8 mouse cellular contexts compared by ENCODE assay signal in the genomic region with DNA sequence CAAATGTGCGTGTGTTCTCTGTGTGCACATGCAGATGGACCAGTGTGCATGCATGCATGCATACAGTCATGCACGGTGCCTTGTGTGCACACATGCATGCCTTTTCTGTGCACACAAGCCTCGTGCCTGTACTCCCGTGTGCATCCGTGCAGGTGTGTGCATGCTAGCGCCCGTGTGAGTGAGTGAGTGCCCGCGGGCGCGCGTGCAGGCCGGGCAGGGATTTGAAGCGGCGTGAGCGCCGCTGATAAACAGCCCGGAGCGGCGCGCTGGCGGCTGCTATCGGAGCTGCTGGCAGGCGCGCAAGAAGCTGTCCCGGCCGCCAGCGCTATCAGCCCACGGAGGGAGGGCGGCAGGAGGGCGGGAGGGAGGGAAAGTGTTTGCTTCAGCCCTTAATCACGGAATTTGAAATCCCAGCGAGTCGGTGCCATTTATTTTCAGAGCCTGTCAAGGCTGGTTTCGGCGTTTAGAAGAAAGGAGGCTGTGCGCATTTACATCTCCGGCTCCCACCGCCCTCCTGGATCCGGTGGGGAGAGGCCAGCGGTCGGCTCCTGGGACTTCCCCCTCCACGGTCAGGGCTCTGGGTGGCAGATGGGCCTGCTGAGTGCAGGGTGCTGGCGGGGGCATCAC.
DNase-seq lines count a peak whose midpoint lies in the region; ATAC-seq and TF ChIP-seq lines count a peak whose summit lies in the region.

No protein-coding gene starts in this region.

- WGBS in embryonic facial prominence, embryonic 15.5 days = under 1% methylated on average over 44 of the region's 44 CpGs
- WGBS in heart, postnatal 0 days = under 1% methylated on average over 44 of the region's 44 CpGs
- 1% methylated on average over 44 of the region's 44 CpGs for WGBS in liver, embryonic 14.5 days (ENCODE audit: insufficient replicate concordance)
- WGBS in neural tube, embryonic 12.5 days = under 1% methylated on average over 44 of the region's 44 CpGs

- TF ChIP-seq EP300 in heart, postnatal 0 days (IDR thresholded peaks at IDR 0.05; ENCODE audit: low read depth) = no peak; the same call in 1 of the 2 replicates
- TF ChIP-seq EP300 in liver, embryonic 14.5 days (IDR thresholded peaks at IDR 0.05; ENCODE audit: low read depth) = no peak

- H3K9me3 ChIP-seq in embryonic facial prominence, embryonic 15.5 days (replicated peaks) = peaks cover 6% of the 10 kb centered on the region; the same call in 1 of the 2 replicates
- H3K9me3 ChIP-seq in heart, postnatal 0 days (replicated peaks; ENCODE audit: control insufficient read depth, low read length) = 0 out of 2 replicates have a peak, but pooled peaks cover 10% of the 10 kb centered on the region
- no peaks in the 10 kb centered on the region for H3K9me3 ChIP-seq in liver, embryonic 14.5 days (ENCODE audit: control insufficient read depth, low read length)
- H3K9me3 ChIP-seq in neural tube, embryonic 12.5 days = peaks cover 11% of the 10 kb centered on the region; the same call in 1 of the 2 replicates

- DNase-seq in B cell, adult 2 months = peak; percentile 31 to 38
- peak; percentile 87 for DNase-seq in heart, postnatal 0 days (ENCODE audit: low spot score)
- DNase-seq in kidney, postnatal 25 days = peak; percentile 67 to 80
- no peak for DNase-seq in liver, embryonic 14.5 days (ENCODE audit: low read depth in 3 of 3, low spot score in 3 of 3)
- peak; percentile 59 for DNase-seq in yolk sac, embryonic 10.5 days (ENCODE audit: low spot score)

- 0 out of 2 replicates have a peak, but pooled peaks have one; percentile 49 for ATAC-seq in embryonic facial prominence, embryonic 15.5 days (ENCODE audit: insufficient number of reproducible peaks, low FRiP score, low TSS enrichment, low read depth)
- peak; percentile 89 for ATAC-seq in heart, postnatal 0 days (ENCODE audit: insufficient read depth, low read depth)
- ATAC-seq in liver, embryonic 14.5 days (ENCODE audit: insufficient read depth) = no peak
- ATAC-seq in neural tube, embryonic 12.5 days (ENCODE audit: low FRiP score, low read depth) = peak; percentile 62

- no peaks in the 10 kb centered on the region for H3K36me3 ChIP-seq in embryonic facial prominence, embryonic 15.5 days
- no peaks in the 10 kb centered on the region for H3K36me3 ChIP-seq in heart, postnatal 0 days (replicated peaks; ENCODE audit: control insufficient read depth, insufficient read depth, low read length)
- H3K36me3 ChIP-seq in liver, embryonic 14.5 days (replicated peaks; ENCODE audit: control insufficient read depth, insufficient read depth, low read depth) = no peaks in the 10 kb centered on the region
- H3K36me3 ChIP-seq in neural tube, embryonic 12.5 days = no peaks in the 10 kb centered on the region; the same call in 1 of the 2 replicates

- H3K4me1 ChIP-seq in bone marrow macrophage, adult 2 months (ENCODE audit: control insufficient read depth, insufficient read depth, low read length) = peaks cover 17% of the 10 kb centered on the region
- H3K4me1 ChIP-seq in embryonic facial prominence, embryonic 15.5 days = peaks cover 22% of the 10 kb centered on the region
- H3K4me1 ChIP-seq in heart, postnatal 0 days (ENCODE audit: control insufficient read depth, insufficient read depth) = peaks cover 19% of the 10 kb centered on the region
- peaks cover 0 to 11% of the 10 kb centered on the region in 2 experiments; a peak in 2 of 4 replicates for H3K4me1 ChIP-seq in liver, embryonic 14.5 days (replicated peaks; ENCODE audit: control insufficient read depth in 2 of 2, insufficient read depth in 2 of 2, low read length in 1 of 2)
- peaks cover 24% of the 10 kb centered on the region for H3K4me1 ChIP-seq in neural tube, embryonic 12.5 days

- H3K27ac ChIP-seq in bone marrow macrophage, adult 2 months (ENCODE audit: insufficient read depth, low read depth, low read length) = no peak overlapping the region
- peak overlapping the region; percentile 78 for H3K27ac ChIP-seq in embryonic facial prominence, embryonic 15.5 days (replicated peaks)
- peak overlapping the region; percentile 97 for H3K27ac ChIP-seq in heart, postnatal 0 days (ENCODE audit: low read depth)
- no peak overlapping the region for H3K27ac ChIP-seq in liver, embryonic 14.5 days
- peak overlapping the region; percentile 87 for H3K27ac ChIP-seq in neural tube, embryonic 12.5 days

- peak overlapping the region; percentile 1; the same call in 1 of the 2 replicates for H3K9ac ChIP-seq in embryonic facial prominence, embryonic 15.5 days
- H3K9ac ChIP-seq in heart, postnatal 0 days (replicated peaks; ENCODE audit: low read depth, low read length) = peak overlapping the region; percentile 55
- H3K9ac ChIP-seq in liver, embryonic 14.5 days (replicated peaks) = no peak overlapping the region
- peak overlapping the region; percentile 67 for H3K9ac ChIP-seq in neural tube, embryonic 12.5 days

- no peaks in the 10 kb centered on the region for H3K27me3 ChIP-seq in embryonic facial prominence, embryonic 15.5 days
- no peaks in the 10 kb centered on the region for H3K27me3 ChIP-seq in heart, postnatal 0 days (ENCODE audit: control insufficient read depth, insufficient read depth, low read length)
- H3K27me3 ChIP-seq in liver, embryonic 14.5 days (ENCODE audit: control insufficient read depth, insufficient read depth, low read length) = peaks cover 5% of the 10 kb centered on the region
- H3K27me3 ChIP-seq in neural tube, embryonic 12.5 days (replicated peaks) = peaks cover 11% of the 10 kb centered on the region; the same call in 1 of the 2 replicates

- TF ChIP-seq POLR2A in bone marrow macrophage, adult 2 months (IDR thresholded peaks at IDR 0.05; ENCODE audit: borderline replicate concordance, low read depth, low read length) = no peak

- H3K4me3 ChIP-seq in bone marrow macrophage, adult 2 months (ENCODE audit: insufficient read depth, low read length) = peak overlapping the region; percentile 38
- peak overlapping the region; percentile 39 for H3K4me3 ChIP-seq in embryonic facial prominence, embryonic 15.5 days (replicated peaks)
- peak overlapping the region; percentile 26 for H3K4me3 ChIP-seq in heart, postnatal 0 days (ENCODE audit: low read depth, low read length)
- no peak overlapping the region for H3K4me3 ChIP-seq in liver, embryonic 14.5 days (ENCODE audit: insufficient read depth in 1 of 2, low read depth in 2 of 2, low read length in 2 of 2)
- H3K4me3 ChIP-seq in neural tube, embryonic 12.5 days = peak overlapping the region; percentile 28

- peak overlapping the region; percentile 76 for H3K4me2 ChIP-seq in embryonic facial prominence, embryonic 15.5 days (replicated peaks)
- H3K4me2 ChIP-seq in heart, postnatal 0 days (ENCODE audit: low read depth, low read length) = peak overlapping the region; percentile 53
- peak overlapping the region; percentile 27; the same call in 1 of the 2 replicates for H3K4me2 ChIP-seq in liver, embryonic 14.5 days (ENCODE audit: low read depth)
- peak overlapping the region; percentile 66 for H3K4me2 ChIP-seq in neural tube, embryonic 12.5 days (replicated peaks)

- TF ChIP-seq CTCF in bone marrow macrophage, adult 2 months (IDR thresholded peaks at IDR 0.05; ENCODE audit: low read depth, low read length) = no peak
- no peak for TF ChIP-seq CTCF in heart, postnatal 0 days (IDR thresholded peaks at IDR 0.05; ENCODE audit: low read depth)
- TF ChIP-seq CTCF in liver, embryonic 14.5 days (IDR thresholded peaks at IDR 0.05; ENCODE audit: low read depth) = no peak

Comparison
In these comparisons a context has a peak if more than half of its experiments do, and no peak if none do; other contexts are left out.
1. DNase-seq: peak in B cell, adult 2 months (2 of 2), heart, postnatal 0 days (single experiment), kidney, postnatal 25 days (2 of 2) and yolk sac, embryonic 10.5 days (single experiment); none in liver, embryonic 14.5 days (0 of 3).
2. H3K27ac ChIP-seq: peak in embryonic facial prominence, embryonic 15.5 days (single experiment), heart, postnatal 0 days (single experiment) and neural tube, embryonic 12.5 days (single experiment); none in bone marrow macrophage, adult 2 months (single experiment) and liver, embryonic 14.5 days (single experiment).
3. H3K4me3 ChIP-seq: peak in bone marrow macrophage, adult 2 months (single experiment), embryonic facial prominence, embryonic 15.5 days (single experiment), heart, postnatal 0 days (single experiment) and neural tube, embryonic 12.5 days (single experiment); none in liver, embryonic 14.5 days (0 of 2).
4. Peak in every context shown above with its lines, with median percentiles within 50 percentile points of each other: H3K4me2 ChIP-seq.